In the genomic region with DNA sequence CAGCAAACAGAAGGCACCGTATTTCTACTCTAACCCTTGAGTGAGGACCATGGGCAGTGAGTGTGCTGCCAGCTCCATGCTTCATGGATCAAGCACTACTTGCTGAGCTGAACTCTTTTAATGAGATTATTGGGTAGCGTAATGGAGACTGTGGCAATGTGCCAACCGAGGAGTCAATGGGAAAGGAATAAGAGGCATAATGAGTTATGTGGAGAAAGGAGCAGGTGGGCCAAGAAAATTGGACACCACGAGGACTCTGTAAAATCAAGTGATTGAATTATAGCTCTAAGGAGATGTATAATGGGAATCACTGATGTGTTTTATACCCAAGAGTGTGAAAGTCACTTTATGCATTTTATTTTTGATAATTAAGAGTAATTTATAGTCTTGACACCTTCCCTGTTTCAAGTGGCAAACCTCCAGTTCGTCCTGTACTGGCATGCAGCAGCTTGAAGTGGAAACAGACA, we compare ENCODE assay signal across 10 mouse cellular contexts.
DNase-seq lines count a peak whose midpoint lies in the region; ATAC-seq and TF ChIP-seq lines count a peak whose summit lies in the region.
"Had no signal": no experiment of that assay in that cellular context is flagged by ENCODE, and none has a peak within 500 bp of the region (broad histone marks: within the 10 kb centered on the region; RNA-seq: fewer than 3 reads in every experiment).

No protein-coding gene starts in this region.

- H3K9me3 ChIP-seq in kidney, embryonic 14.5 days (ENCODE audit: control insufficient read depth, low read length), result no peaks in the 10 kb centered on the region
- no peaks in the 10 kb centered on the region for H3K9me3 ChIP-seq in forebrain, embryonic 13.5 days (replicated peaks)
- H3K9me3 ChIP-seq in hindbrain, embryonic 13.5 days, result no peaks in the 10 kb centered on the region
- no peaks in the 10 kb centered on the region; the same call in 1 of the 2 replicates for H3K9me3 ChIP-seq in midbrain, postnatal 0 days (ENCODE audit: low read length)

- no peak overlapping the region for H3K4me3 ChIP-seq in kidney, embryonic 14.5 days (ENCODE audit: low read length)
- no peak overlapping the region for H3K4me3 ChIP-seq in forebrain, embryonic 13.5 days
- no peak overlapping the region for H3K4me3 ChIP-seq in hindbrain, embryonic 13.5 days
- no peak overlapping the region for H3K4me3 ChIP-seq in midbrain, postnatal 0 days (ENCODE audit: low read depth, low read length)

- no peak overlapping the region for H3K27ac ChIP-seq in kidney, embryonic 14.5 days (ENCODE audit: low read depth, low read length)
- H3K27ac ChIP-seq in forebrain, embryonic 13.5 days, result no peak overlapping the region
- no peak overlapping the region for H3K27ac ChIP-seq in hindbrain, embryonic 13.5 days
- no peak overlapping the region for H3K27ac ChIP-seq in midbrain, postnatal 0 days (ENCODE audit: low read depth, low read length)

- H3K4me1 ChIP-seq in kidney, embryonic 14.5 days (ENCODE audit: control insufficient read depth, insufficient read depth, low read length), result no peaks in the 10 kb centered on the region
- H3K4me1 ChIP-seq in forebrain, embryonic 13.5 days, result peaks cover 5% of the 10 kb centered on the region; the same call in 1 of the 2 replicates
- H3K4me1 ChIP-seq in hindbrain, embryonic 13.5 days (replicated peaks), result 0 out of 2 replicates have a peak, but pooled peaks cover 2% of the 10 kb centered on the region
- no peaks in the 10 kb centered on the region for H3K4me1 ChIP-seq in midbrain, postnatal 0 days (ENCODE audit: insufficient read depth, low read length)

- peak; percentile 5 to 29 for DNase-seq in kidney, postnatal 25 days
- DNase-seq in midbrain, postnatal 0 days (ENCODE audit: low spot score), result peak; percentile 78
- DNase-seq in spleen, postnatal 10 days (ENCODE audit: low spot score in 2 of 2), result no peak
- DNase-seq: cerebellum, adult 9-11 months; gastrocnemius, postnatal 36 days; lung, embryonic 14.5 days had no signal

- ATAC-seq in kidney, embryonic 14.5 days (ENCODE audit: low FRiP score, low TSS enrichment), result no peak
- ATAC-seq in forebrain, embryonic 13.5 days, result peak; percentile 93
- peak; percentile 68 for ATAC-seq in hindbrain, embryonic 13.5 days (ENCODE audit: low FRiP score)
- no peak for ATAC-seq in midbrain, postnatal 0 days (ENCODE audit: low FRiP score)
- no peak for ATAC-seq in inflammation-experienced regulatory T-cells, adult 6 months

- no peaks in the 10 kb centered on the region for H3K27me3 ChIP-seq in kidney, embryonic 14.5 days (ENCODE audit: control insufficient read depth, insufficient read depth, low read length)
- no peaks in the 10 kb centered on the region for H3K27me3 ChIP-seq in forebrain, embryonic 13.5 days
- H3K27me3 ChIP-seq in hindbrain, embryonic 13.5 days, result no peaks in the 10 kb centered on the region
- H3K27me3 ChIP-seq in midbrain, postnatal 0 days (ENCODE audit: insufficient read depth, low read length), result no peaks in the 10 kb centered on the region

- no peaks in the 10 kb centered on the region for H3K36me3 ChIP-seq in kidney, embryonic 14.5 days (ENCODE audit: control insufficient read depth, insufficient read depth, low read length)
- no peaks in the 10 kb centered on the region for H3K36me3 ChIP-seq in forebrain, embryonic 13.5 days (ENCODE audit: poor library complexity, severe bottlenecking)
- no peaks in the 10 kb centered on the region for H3K36me3 ChIP-seq in hindbrain, embryonic 13.5 days
- no peaks in the 10 kb centered on the region for H3K36me3 ChIP-seq in midbrain, postnatal 0 days (ENCODE audit: insufficient read depth, low read length)

- H3K4me2 ChIP-seq in kidney, embryonic 14.5 days (replicated peaks; ENCODE audit: low read depth, low read length), result no peak overlapping the region
- H3K4me2 ChIP-seq in forebrain, embryonic 13.5 days, result no peak overlapping the region
- no peak overlapping the region for H3K4me2 ChIP-seq in hindbrain, embryonic 13.5 days
- no peak overlapping the region for H3K4me2 ChIP-seq in midbrain, postnatal 0 days (ENCODE audit: low read depth, low read length, poor library complexity, severe bottlenecking)
- H3K4me2 ChIP-seq: lung, embryonic 14.5 days had no signal

- 40% methylated on average over 5 of the region's 5 CpGs for WGBS in kidney, embryonic 14.5 days
- 21% methylated on average over 5 of the region's 5 CpGs for WGBS in forebrain, embryonic 13.5 days
- 46% methylated on average over 5 of the region's 5 CpGs for WGBS in hindbrain, embryonic 13.5 days
- 42% methylated on average over 5 of the region's 5 CpGs for WGBS in midbrain, postnatal 0 days

- TF ChIP-seq CTCF in midbrain, postnatal 0 days (IDR thresholded peaks at IDR 0.05), result no peak

- H3K9ac ChIP-seq in kidney, embryonic 14.5 days (ENCODE audit: low read depth, low read length), result no peak overlapping the region
- H3K9ac ChIP-seq in forebrain, embryonic 13.5 days, result no peak overlapping the region
- no peak overlapping the region for H3K9ac ChIP-seq in hindbrain, embryonic 13.5 days
- no peak overlapping the region for H3K9ac ChIP-seq in midbrain, postnatal 0 days (replicated peaks; ENCODE audit: low read length, poor library complexity, severe bottlenecking)
- H3K9ac ChIP-seq: lung, embryonic 14.5 days had no signal

Comparison
In these comparisons a context has a peak if more than half of its experiments do, and no peak if none do; other contexts are left out.
1. DNase-seq: peak in kidney, postnatal 25 days (2 of 2) and midbrain, postnatal 0 days (single experiment); none in spleen, postnatal 10 days (0 of 2).
2. ATAC-seq: peak in forebrain, embryonic 13.5 days (single experiment) and hindbrain, embryonic 13.5 days (single experiment); none in kidney, embryonic 14.5 days (single experiment), midbrain, postnatal 0 days (single experiment) and inflammation-experienced regulatory T-cells, adult 6 months (single experiment).